Mouse (Mus musculus) neural tube, embryonic 15.5 days (tissue): ENCODE data around the gene Gm9887. TPM values are rescaled to one million over a fixed set of nuclear protein-coding genes. Genes with fewer than 3 reads are reported as not detected.
"Not testable (repeated sequence)": the region's sequence is repeated elsewhere in the genome, so short reads cannot be mapped to it uniquely, and the experiment has no call there.

Source experiments
- ATAC-seq: fragments of 200-750 bp; cut with Nextera tagmentation; 2 replicates; pipeline ENCODE4 v1.8.0; 2017; ENCODE audit warnings: mild to moderate bottlenecking, moderate TSS enrichment, moderate library complexity; ENCODE audit not compliant: low FRiP score
- H3K27ac ChIP-seq: fragments of 300-500 bp; sonication (generic); replicated peaks from 2 replicates; pipeline ENCODE4 v1.5.1; 2015; ENCODE audit warnings: mild to moderate bottlenecking, inconsistent platforms
- H3K27me3 ChIP-seq: fragments of 300-500 bp; sonication (generic); replicated peaks from 2 replicates; pipeline ENCODE4 v1.6.1; 2015; ENCODE audit warnings: inconsistent platforms
- H3K36me3 ChIP-seq: fragments of 300-500 bp; sonication (generic); 2 replicates; pipeline ENCODE4 v1.6.1; 2015; ENCODE audit warnings: inconsistent platforms
- H3K4me1 ChIP-seq: fragments of 300-500 bp; sonication (generic); 2 replicates; pipeline ENCODE4 v1.6.1; 2015; ENCODE audit warnings: inconsistent platforms
- H3K4me2 ChIP-seq: fragments of 300-500 bp; sonication (generic); 2 replicates; pipeline ENCODE4 v1.6.1; 2015; ENCODE audit warnings: inconsistent platforms, mild to moderate bottlenecking, moderate library complexity
- H3K4me3 ChIP-seq: fragments of 300-500 bp; sonication (generic); replicated peaks from 2 replicates; pipeline ENCODE4 v1.5.1; 2015; ENCODE audit warnings: mild to moderate bottlenecking, inconsistent platforms
- H3K9ac ChIP-seq: fragments of 300-500 bp; sonication (generic); replicated peaks from 2 replicates; pipeline ENCODE4 v1.6.1; 2015; ENCODE audit warnings: mild to moderate bottlenecking, inconsistent platforms
- H3K9me3 ChIP-seq: fragments of 300-500 bp; sonication (generic); replicated peaks from 2 replicates; pipeline ENCODE4 v1.6.1; 2016; ENCODE audit warnings: inconsistent platforms
- WGBS: fragments of 180-500 bp; shearing (Covaris S2); methylation state at CpG from one replicate; pipeline ENCODE4 v1.1.7; 2015; ENCODE audit warnings: mixed read lengths; 5-methylcytosine and 5-hydroxymethylcytosine counted together
- polyA plus RNA-seq: library from polyadenylated mRNA; unstranded; fragments of >200 nt; fragmentation: Nextera tagmentation; extraction: Ambion mirVana; gene quantifications from 2 replicates; pipeline ENCODE4 v1.2.1, GENCODE M21; 2015

Gm9887 gene
- polyA plus RNA-seq, 1 experiment from 2014 or later, result 0.82 TPM

DNA sequence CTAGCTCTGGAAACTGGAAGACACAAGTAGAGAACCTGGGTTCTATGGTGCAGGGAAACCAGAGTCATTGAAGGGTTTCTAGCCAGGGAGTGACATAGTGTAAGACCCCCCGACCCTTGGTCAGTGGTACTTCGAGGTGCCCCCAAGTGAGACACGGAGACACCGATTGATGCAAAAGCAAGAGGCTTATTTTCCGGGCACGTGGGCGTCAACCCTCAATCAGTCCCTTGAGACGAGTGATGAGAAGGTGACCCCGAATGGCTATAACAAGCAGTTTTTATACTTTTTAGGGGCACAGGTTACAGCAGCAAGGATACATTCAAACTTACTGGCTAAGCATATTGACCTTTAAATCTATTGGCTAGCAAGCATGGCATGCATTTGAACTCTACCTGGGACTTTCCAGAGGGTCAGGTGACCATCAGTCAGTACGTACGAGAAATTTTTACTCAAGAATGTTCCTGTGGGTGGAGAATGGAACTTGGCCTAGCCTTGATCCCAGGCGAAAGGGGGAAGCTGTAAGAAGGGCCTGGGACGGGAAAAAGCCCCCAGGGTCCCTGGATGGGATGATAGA, 30.4 kb upstream of the Gm9887 start:
- ATAC-seq, result no peak
- 94% methylated on average over 13 of the region's 13 CpGs for WGBS
- no peaks in the 10 kb centered on the region for H3K9me3 ChIP-seq

DNA sequence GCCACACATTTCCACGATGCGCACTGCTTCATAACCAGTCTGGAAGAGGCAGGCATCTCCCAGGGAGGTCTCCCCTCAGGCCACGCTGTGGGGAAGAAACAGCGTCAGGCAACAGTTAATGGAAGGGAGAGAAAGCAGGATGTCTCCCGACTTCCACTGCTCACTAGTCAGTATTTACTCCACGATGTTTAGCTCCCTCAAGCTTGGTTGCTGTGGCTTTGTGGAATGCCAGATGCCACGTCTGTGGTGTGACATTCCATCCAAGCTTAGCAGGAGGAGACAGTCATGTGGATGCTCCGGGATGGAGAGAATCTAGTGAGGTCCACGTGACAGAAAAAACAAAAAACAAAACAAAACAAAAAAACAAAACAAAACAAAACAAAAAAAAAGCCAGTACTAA, 29.8 kb upstream of the Gm9887 start:
- H3K4me2 ChIP-seq, result no peak overlapping the region
- H3K9me3 ChIP-seq, result no peaks in the 10 kb centered on the region
- no peaks in the 10 kb centered on the region for H3K27me3 ChIP-seq
- H3K4me3 ChIP-seq, result no peak overlapping the region
- no peak overlapping the region for H3K27ac ChIP-seq
- 67% methylated on average over 9 of the region's 9 CpGs for WGBS
- no peak overlapping the region for H3K9ac ChIP-seq
- ATAC-seq, result no peak
- no peaks in the 10 kb centered on the region for H3K4me1 ChIP-seq
- no peaks in the 10 kb centered on the region for H3K36me3 ChIP-seq

More for the DNA sequence above, 30.4 kb upstream of the Gm9887 start:
- no peaks in the 10 kb centered on the region for H3K27me3 ChIP-seq
- H3K4me3 ChIP-seq, result no peak overlapping the region
- no peaks in the 10 kb centered on the region for H3K4me1 ChIP-seq
- no peaks in the 10 kb centered on the region for H3K36me3 ChIP-seq
- no peak overlapping the region for H3K4me2 ChIP-seq
- no peak overlapping the region for H3K27ac ChIP-seq
- no peak overlapping the region for H3K9ac ChIP-seq

DNA sequence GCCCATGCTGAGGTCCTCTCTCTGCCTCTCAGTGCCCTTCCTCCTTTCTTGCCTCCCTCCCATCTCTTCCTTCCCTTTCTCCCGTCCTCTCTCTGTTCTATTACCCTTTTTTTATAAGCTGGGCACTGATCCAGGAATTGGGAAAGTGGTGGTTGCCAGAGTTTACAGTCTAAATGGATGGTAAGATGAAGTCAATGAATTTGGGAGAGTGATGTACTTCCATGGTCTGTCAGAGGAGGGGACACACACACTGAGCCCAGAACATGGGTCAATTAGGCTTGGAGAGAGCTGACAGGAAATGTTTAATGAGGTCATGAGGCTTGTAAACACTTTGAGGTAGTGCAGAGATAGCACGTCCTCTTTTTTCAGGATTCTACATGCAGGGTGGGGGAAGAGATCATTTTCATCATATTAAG, 28.6 kb upstream of the Gm9887 start:
- Histone ChIP-seq H3K4me2 (no peak overlapping the region), H3K27ac (no peak overlapping the region)

GRCm38 (mm10) chr12:69400367-69400766, 28.1 kb upstream of the Gm9887 start:
- Histone ChIP-seq H3K27ac (no peak overlapping the region), H3K27me3 (no peaks in the 10 kb centered on the region), H3K9me3 (no peaks in the 10 kb centered on the region), H3K4me1 (no peaks in the 10 kb centered on the region), H3K4me3 (no peak overlapping the region), H3K4me2 (no peak overlapping the region), H3K36me3 (no peaks in the 10 kb centered on the region), H3K9ac (no peak overlapping the region)
- ATAC-seq, result no peak
- 89% methylated on average over 4 of the region's 4 CpGs for WGBS

More for the DNA sequence above, 28.6 kb upstream of the Gm9887 start:
- WGBS, result 23% methylated on average over 2 of the region's 2 CpGs
- no peaks in the 10 kb centered on the region for H3K4me1 ChIP-seq
- no peak overlapping the region for H3K9ac ChIP-seq
- H3K9me3 ChIP-seq, result no peaks in the 10 kb centered on the region
- H3K27me3 ChIP-seq, result no peaks in the 10 kb centered on the region
- no peak for ATAC-seq
- no peaks in the 10 kb centered on the region for H3K36me3 ChIP-seq
- no peak overlapping the region for H3K4me3 ChIP-seq

GRCm38 (mm10) chr12:69394456-69394855, 22.2 kb upstream of the Gm9887 start:
- Histone ChIP-seq H3K4me2 (no peak overlapping the region), H3K27ac (no peak overlapping the region), H3K9me3 (no peaks in the 10 kb centered on the region), H3K9ac (no peak overlapping the region), H3K36me3 (no peaks in the 10 kb centered on the region), H3K27me3 (no peaks in the 10 kb centered on the region), H3K4me3 (no peak overlapping the region), H3K4me1 (no peaks in the 10 kb centered on the region)
- no peak for ATAC-seq
- WGBS, result 74% methylated on average over 6 of the region's 6 CpGs

DNA sequence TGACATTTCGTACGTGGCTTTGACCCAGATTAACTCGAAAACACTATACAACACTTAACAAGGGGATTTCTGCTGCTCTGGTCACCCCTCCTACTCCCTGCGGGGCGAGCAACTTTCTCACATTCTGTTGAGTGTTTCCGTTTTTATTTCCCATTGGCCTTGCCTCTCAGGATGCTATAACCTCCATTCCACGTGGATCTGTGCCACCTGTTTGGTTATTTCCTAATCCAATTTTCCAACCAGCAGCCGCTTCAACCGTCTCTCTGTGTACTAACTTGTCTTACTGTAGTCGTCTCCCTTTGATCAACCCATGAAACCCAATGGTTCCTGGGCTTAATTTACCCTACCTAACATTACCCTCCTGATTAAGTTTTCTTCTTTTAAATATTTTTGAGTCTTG, 20.8 kb upstream of the Gm9887 start:
- ATAC-seq, result no peak
- no peak overlapping the region for H3K27ac ChIP-seq
- H3K36me3 ChIP-seq, result no peaks in the 10 kb centered on the region
- H3K27me3 ChIP-seq, result no peaks in the 10 kb centered on the region
- H3K9me3 ChIP-seq, result no peaks in the 10 kb centered on the region
- no peaks in the 10 kb centered on the region for H3K4me1 ChIP-seq
- WGBS, result 84% methylated on average over 10 of the region's 10 CpGs
- H3K9ac ChIP-seq, result no peak overlapping the region
- H3K4me2 ChIP-seq, result no peak overlapping the region
- H3K4me3 ChIP-seq, result no peak overlapping the region

DNA sequence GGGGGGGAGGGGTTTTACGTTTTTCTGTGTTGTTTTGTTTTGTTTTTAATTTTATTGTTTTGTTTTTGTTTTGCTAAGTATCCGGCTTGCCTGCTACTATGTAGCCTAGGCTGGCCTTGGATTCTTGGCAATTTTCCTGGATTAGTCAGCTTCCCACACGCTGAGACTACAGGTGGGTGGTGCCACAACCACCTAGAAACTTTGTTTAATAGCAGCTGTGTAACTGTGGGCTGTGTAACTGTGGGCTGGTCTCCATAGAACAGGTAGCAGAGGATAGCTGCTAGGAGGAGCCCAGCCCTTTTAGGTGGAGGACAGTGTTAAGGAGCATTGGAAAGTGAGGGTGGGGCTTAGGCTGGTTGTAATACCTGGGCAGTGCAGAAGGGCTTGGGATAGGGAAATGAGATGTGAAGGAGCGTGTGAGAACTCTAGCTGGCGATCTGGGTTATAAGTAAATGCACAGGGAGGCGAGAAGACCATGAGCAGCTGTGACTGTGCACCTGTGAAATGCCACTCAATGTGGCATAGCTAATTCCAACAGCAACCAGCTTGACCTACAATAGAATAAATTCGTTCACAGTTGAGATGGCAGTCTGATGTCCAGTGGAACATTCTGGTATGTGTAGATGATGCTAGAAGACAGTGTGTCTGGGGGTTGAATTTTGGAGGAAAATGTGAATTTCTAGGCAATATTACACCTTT, 17.9 kb upstream of the Gm9887 start:
- Histone ChIP-seq H3K4me3 (no peak overlapping the region), H3K9ac (no peak overlapping the region), H3K27me3 (no peaks in the 10 kb centered on the region), H3K4me1 (no peaks in the 10 kb centered on the region), H3K36me3 (no peaks in the 10 kb centered on the region), H3K4me2 (no peak overlapping the region), H3K9me3 (no peaks in the 10 kb centered on the region), H3K27ac (no peak overlapping the region)
- WGBS, result 87% methylated on average over 7 of the region's 7 CpGs
- ATAC-seq, result no peak

GRCm38 (mm10) chr12:69389273-69389938, 17.1 kb upstream of the Gm9887 start:
- Histone ChIP-seq H3K4me1 (no peaks in the 10 kb centered on the region), H3K27me3 (no peaks in the 10 kb centered on the region), H3K36me3 (no peaks in the 10 kb centered on the region), H3K9ac (no peak overlapping the region), H3K9me3 (no peaks in the 10 kb centered on the region), H3K4me3 (no peak overlapping the region), H3K4me2 (no peak overlapping the region), H3K27ac (no peak overlapping the region)
- WGBS, result 71% methylated on average over 7 of the region's 7 CpGs
- ATAC-seq, result no peak

GRCm38 (mm10) chr12:69388321-69388869, 16.1 kb upstream of the Gm9887 start:
- no peak overlapping the region for H3K27ac ChIP-seq
- H3K4me2 ChIP-seq, result no peak overlapping the region
- no peak overlapping the region for H3K9ac ChIP-seq
- no peaks in the 10 kb centered on the region for H3K4me1 ChIP-seq
- no peaks in the 10 kb centered on the region for H3K36me3 ChIP-seq
- no peak overlapping the region for H3K4me3 ChIP-seq
- no peaks in the 10 kb centered on the region for H3K27me3 ChIP-seq
- no peak for ATAC-seq
- 96% methylated on average over 10 of the region's 10 CpGs for WGBS
- no peaks in the 10 kb centered on the region for H3K9me3 ChIP-seq

DNA sequence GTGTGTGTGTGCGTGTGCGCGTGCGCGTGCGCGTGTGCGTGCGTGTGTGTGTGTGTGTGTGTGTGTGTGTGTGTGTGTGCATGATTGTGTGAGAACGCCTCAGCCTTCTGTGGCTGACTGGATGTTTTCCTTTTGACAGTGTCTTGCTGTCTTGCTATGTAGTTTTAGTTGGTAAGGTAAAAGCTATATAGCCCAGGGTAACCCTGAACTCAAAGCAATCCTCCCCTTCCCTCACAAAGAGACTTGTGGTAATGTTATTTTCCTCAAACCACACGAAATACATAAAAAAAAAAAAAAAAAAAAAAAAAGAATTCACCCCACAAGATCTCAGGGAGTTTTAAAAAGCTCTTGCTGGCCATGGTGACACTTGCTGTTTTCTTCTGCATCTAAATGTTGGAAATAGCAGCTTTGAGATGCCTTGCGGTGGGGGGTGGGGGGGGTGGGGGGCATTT, 14.0 kb upstream of the Gm9887 start:
- 70% methylated on average over 11 of the region's 12 CpGs for WGBS
- H3K4me1 ChIP-seq, H3K27ac ChIP-seq, H3K36me3 ChIP-seq, H3K4me2 ChIP-seq, ATAC-seq, H3K9ac ChIP-seq, H3K9me3 ChIP-seq, H3K4me3 ChIP-seq, H3K27me3 ChIP-seq: not testable (repeated sequence)

- Histone ChIP-seq H3K4me3 (no peak overlapping the region), H3K9ac (no peak overlapping the region), H3K4me2 (no peak overlapping the region), H3K27me3 (no peaks in the 10 kb centered on the region), H3K4me1 (no peaks in the 10 kb centered on the region), H3K27ac (no peak overlapping the region), H3K36me3 (no peaks in the 10 kb centered on the region), H3K9me3 (no peaks in the 10 kb centered on the region)
- no peak for ATAC-seq
- 81% methylated on average over 6 of the region's 6 CpGs for WGBS
Observed at GRCm38 (mm10) chr12:69385542-69386280, 13.5 kb upstream of the Gm9887 start.
